Mouse (Mus musculus): ENCODE results near the gene Nodal. TPM values are rescaled to one million over a fixed set of nuclear protein-coding genes. Genes with fewer than 3 reads are reported as not detected.
"Not testable (repeated sequence)": the region's sequence is repeated elsewhere in the genome, so short reads cannot be mapped to it uniquely, and the experiment has no call there.

The Nodal gene
- polyA plus RNA-seq, 1 experiment from 2014 or later = 0.09 TPM

DNA sequence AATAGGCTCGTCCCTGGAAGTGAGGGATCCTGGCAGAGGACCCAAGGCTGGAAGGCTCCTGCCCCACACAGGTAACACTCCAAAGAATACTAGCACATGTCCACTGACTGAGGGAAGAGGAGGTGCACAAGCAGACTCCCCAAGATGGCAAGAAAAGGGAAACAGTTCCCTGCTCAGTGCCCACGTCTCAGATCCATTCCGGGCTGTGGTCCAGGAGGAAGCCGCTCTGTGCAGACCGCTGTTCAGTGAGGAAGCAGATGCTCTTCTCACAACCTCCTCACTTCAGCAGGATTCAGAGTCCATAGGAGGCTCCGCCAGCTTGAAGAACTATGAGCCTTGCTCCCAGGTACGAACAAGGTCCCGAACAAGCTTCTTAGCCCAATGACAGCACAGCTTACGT, 13.6 kb downstream of the Nodal start:
- Histone ChIP-seq H3K9ac (no peak overlapping the region), H3K4me3 (no peak overlapping the region), H3K4me1 (replicated peaks) (peaks cover 6% of the 10 kb centered on the region), H3K9me3 (replicated peaks) (no peaks in the 10 kb centered on the region), H3K27ac (no peak overlapping the region), H3K36me3 (peaks cover 45% of the 10 kb centered on the region), H3K4me2 (no peak overlapping the region), H3K27me3 (no peaks in the 10 kb centered on the region)
- no peak for ATAC-seq (replicated peaks; ENCODE audit: insufficient number of reproducible peaks, insufficient read depth, low FRiP score, low read depth)
- 91% methylated on average over 9 of the region's 9 CpGs for WGBS

DNA sequence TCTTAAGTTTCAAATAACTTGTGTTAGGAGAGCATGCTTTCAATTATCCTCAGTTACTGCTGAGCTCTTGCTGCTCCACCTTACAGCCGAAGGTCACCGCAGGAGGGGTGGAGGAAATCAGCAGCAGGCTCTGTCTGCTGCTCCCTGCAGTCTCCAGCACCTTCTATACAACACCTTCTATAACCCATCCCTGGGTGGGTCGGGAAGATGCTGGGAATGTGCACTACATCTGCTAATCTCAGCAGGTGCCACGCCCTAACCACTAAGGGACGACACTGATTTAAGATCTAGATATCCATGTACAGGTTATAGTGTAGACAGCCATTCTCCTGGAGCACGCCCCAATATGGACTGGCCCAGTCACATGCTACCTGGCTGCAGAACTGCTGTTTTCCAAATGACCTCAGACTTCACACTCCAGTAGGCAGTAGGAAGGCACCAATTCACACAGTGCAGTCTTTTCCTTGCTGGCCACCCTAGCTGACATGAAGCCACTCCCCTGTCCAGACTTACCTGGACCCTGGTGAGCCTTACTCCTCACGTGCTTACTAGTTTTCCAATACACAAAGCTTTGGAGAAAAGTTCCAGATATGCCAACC, 22.5 kb downstream of the Nodal start:
- peaks cover 31% of the 10 kb centered on the region for H3K4me1 ChIP-seq (replicated peaks)
- H3K4me3 ChIP-seq = no peak overlapping the region
- no peak overlapping the region for H3K4me2 ChIP-seq
- no peaks in the 10 kb centered on the region for H3K9me3 ChIP-seq (replicated peaks)
- ATAC-seq (replicated peaks; ENCODE audit: insufficient number of reproducible peaks, insufficient read depth, low FRiP score, low read depth) = no peak
- H3K27ac ChIP-seq = no peak overlapping the region
- H3K27me3 ChIP-seq = no peaks in the 10 kb centered on the region
- no peak overlapping the region for H3K9ac ChIP-seq
- 85% methylated on average over 7 of the region's 7 CpGs for WGBS
- no peaks in the 10 kb centered on the region for H3K36me3 ChIP-seq

DNA sequence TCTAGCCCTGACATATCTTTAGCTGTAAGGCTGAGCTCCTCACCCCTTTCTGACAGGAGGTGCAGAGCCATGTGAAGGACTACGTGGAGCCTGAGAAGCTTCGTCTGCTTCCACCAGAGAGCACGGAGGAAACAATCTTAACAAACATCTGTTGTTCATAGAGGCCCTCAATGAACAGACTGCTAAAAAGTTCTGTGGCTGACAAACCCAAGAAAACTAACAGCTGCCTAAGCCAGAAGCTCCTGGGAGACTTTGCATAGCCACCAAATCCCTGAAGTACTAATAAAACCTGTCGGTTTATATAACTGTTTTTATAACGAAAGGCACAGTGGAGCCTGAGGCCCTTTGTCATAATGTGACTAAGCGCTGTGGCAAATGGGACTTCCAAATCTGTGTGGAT, 25.7 kb downstream of the Nodal start:
- Histone ChIP-seq H3K9me3 (replicated peaks) (no peaks in the 10 kb centered on the region), H3K4me2 (no peak overlapping the region), H3K27ac (0 out of 2 replicates have a peak overlapping the region, but pooled peaks have one; percentile 7), H3K27me3 (no peaks in the 10 kb centered on the region), H3K4me1 (replicated peaks) (peaks cover 55% of the 10 kb centered on the region), H3K9ac (no peak overlapping the region), H3K4me3 (no peak overlapping the region), H3K36me3 (no peaks in the 10 kb centered on the region)
- no peak for ATAC-seq (replicated peaks; ENCODE audit: insufficient number of reproducible peaks, insufficient read depth, low FRiP score, low read depth)
- 60% methylated on average over 6 of the region's 6 CpGs for WGBS

DNA sequence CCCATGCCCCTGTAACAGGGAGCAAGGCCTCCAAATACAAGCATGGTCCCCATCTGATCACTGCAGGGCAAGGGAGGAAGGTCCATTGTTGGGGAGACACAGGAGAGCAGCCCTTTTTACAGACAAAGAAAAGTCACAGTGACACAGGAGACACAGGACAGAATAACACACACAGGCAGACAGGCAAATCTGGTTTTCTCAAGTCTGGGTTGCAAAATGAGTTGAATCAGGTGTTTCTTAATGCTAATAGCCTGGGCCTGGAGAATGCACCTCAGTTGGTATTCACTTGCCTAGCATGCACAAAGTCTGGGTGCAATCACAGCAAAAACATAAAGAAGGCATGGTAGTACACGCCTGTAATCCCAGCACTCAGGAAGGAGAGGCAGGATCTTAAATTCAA, 26.1 kb downstream of the Nodal start:
- H3K4me3 ChIP-seq = no peak overlapping the region
- no peak overlapping the region for H3K9ac ChIP-seq
- WGBS = 55% methylated on average over 1 of the region's 1 CpGs
- no peaks in the 10 kb centered on the region for H3K9me3 ChIP-seq (replicated peaks)
- no peaks in the 10 kb centered on the region for H3K36me3 ChIP-seq
- H3K4me2 ChIP-seq = no peak overlapping the region
- 0 out of 2 replicates have a peak overlapping the region, but pooled peaks have one; percentile 7 for H3K27ac ChIP-seq
- no peak for ATAC-seq (replicated peaks; ENCODE audit: insufficient number of reproducible peaks, insufficient read depth, low FRiP score, low read depth)
- H3K27me3 ChIP-seq = no peaks in the 10 kb centered on the region
- H3K4me1 ChIP-seq (replicated peaks) = peaks cover 59% of the 10 kb centered on the region

DNA sequence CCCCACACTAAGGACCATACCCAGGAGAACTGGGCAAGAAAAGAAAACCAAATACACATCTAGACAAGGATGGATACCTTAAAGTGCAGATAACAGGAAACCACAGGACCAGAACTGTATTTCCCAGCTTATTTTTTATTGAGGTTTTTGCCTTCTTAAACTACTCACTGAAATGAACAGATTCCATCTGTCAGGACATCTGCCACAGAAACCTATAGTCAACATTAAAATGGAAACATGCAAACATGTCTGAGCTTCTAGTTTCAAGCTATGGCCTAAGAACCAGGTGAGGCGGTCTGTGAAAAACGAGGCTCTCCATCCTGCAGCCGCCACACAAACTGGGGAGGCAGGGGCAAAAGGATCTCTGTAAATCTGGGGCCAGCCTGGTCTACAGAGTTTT, 27.2 kb downstream of the Nodal start:
- no peak for ATAC-seq (replicated peaks; ENCODE audit: insufficient number of reproducible peaks, insufficient read depth, low FRiP score, low read depth)
- Histone ChIP-seq H3K9ac (no peak overlapping the region), H3K4me3 (no peak overlapping the region), H3K4me2 (no peak overlapping the region), H3K36me3 (no peaks in the 10 kb centered on the region), H3K4me1 (replicated peaks) (peaks cover 69% of the 10 kb centered on the region), H3K27ac (no peak overlapping the region), H3K27me3 (no peaks in the 10 kb centered on the region), H3K9me3 (replicated peaks) (no peaks in the 10 kb centered on the region)
- WGBS = 82% methylated on average over 3 of the region's 3 CpGs

DNA sequence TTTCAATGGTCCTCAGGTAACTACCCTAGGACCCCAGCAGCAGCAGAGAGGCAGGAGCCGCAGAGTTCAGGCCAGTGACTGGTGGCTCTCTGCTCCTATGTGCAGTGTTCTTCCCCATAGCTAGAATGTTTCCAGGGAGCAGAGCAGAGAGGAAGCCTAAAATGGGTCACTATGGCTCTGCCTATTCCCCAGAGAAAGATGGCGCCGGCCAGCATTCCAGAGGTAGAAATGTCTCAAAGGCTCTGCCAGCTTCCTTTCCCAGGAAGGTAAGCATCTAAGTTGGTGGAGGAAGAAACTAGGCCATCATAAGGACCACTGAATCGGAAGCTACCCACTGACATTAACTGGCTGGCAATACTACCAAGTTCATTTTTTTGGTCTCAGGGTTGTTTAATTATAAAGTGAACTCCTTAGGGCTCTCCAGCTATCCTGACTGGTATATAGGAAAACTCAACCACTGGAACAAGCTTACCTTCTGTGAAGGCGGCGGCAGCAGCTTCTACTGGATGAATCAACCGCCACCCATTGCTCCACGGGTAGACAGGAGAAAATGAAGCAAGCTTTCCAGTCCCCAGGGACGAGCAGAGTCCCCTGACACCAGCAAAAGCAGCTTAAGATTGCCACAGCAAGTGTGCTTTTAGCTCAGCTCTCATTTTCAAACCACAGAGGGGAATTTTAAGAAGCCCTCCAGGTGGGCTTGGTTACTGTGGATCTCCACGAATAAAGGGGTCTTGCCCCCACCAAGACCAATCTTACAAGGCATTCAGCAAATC, 30.0 kb downstream of the Nodal start:
- H3K27me3 ChIP-seq = no peaks in the 10 kb centered on the region
- H3K4me2 ChIP-seq = no peak overlapping the region
- H3K4me1 ChIP-seq (replicated peaks) = peaks cover 76% of the 10 kb centered on the region
- H3K9ac ChIP-seq = no peak overlapping the region
- ATAC-seq (replicated peaks; ENCODE audit: insufficient number of reproducible peaks, insufficient read depth, low FRiP score, low read depth) = no peak
- WGBS = 83% methylated on average over 10 of the region's 10 CpGs
- H3K36me3 ChIP-seq = no peaks in the 10 kb centered on the region
- H3K4me3 ChIP-seq = no peak overlapping the region
- no peaks in the 10 kb centered on the region for H3K9me3 ChIP-seq (replicated peaks)
- 0 out of 2 replicates have a peak overlapping the region, but pooled peaks have one; percentile 3 for H3K27ac ChIP-seq

DNA sequence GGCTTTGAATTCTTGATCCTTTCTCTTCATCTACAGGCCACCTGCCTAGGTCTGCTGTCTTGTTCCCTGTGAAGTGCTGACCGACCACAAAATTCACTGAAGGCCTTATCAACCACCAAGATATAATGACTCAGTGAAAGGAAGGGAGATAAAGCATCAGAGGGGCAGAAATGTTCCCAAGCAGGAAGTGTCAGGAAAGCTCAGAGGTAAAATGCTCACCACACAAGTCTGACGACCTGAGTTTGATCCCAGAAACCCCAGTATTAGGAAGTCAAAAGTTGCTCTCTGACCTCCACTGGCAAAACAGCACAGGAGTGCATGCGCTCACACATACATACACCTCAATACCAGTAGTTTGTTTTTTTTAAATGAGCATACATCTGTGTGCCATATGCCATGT, 31.1 kb downstream of the Nodal start:
- H3K9me3 ChIP-seq (replicated peaks) = no peaks in the 10 kb centered on the region
- H3K27me3 ChIP-seq = no peaks in the 10 kb centered on the region
- no peak overlapping the region for H3K27ac ChIP-seq
- ATAC-seq (replicated peaks; ENCODE audit: insufficient number of reproducible peaks, insufficient read depth, low FRiP score, low read depth) = no peak
- H3K4me2 ChIP-seq = no peak overlapping the region
- no peaks in the 10 kb centered on the region for H3K36me3 ChIP-seq
- WGBS = 62% methylated on average over 3 of the region's 3 CpGs
- H3K4me3 ChIP-seq = no peak overlapping the region
- H3K4me1 ChIP-seq (replicated peaks) = peaks cover 66% of the 10 kb centered on the region
- no peak overlapping the region for H3K9ac ChIP-seq

DNA sequence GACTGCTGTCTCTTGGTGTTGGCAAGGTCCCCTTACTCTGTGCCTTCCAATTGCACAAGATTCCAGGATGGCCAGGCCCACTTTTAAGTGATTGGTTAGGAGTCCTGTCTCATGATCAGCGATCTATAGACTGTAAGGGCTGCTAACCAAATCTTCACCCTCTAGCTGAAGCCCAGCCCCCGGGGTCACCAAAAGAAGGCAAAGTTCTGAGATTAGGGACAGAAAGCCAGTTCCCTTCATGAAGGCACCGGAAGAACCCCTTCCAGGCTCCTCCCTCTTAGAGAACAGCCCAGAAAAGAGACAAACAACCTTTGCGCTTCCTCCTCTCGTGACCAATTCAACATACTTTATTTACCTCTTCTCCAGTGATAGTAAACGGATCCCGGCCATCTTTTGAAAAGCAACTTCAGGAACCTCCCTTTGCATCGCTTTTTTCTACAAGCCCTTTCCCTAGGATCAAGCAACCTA, 33.7 kb downstream of the Nodal start:
- Histone ChIP-seq H3K27me3 (no peaks in the 10 kb centered on the region), H3K9me3 (replicated peaks) (no peaks in the 10 kb centered on the region), H3K4me1 (replicated peaks) (peaks cover 45% of the 10 kb centered on the region), H3K4me3 (peak overlapping the region; percentile 97), H3K9ac (peak overlapping the region; percentile 90), H3K36me3 (no peaks in the 10 kb centered on the region), H3K4me2 (peak overlapping the region; percentile 87), H3K27ac (peak overlapping the region; percentile 83)
- WGBS = 2% methylated on average over 8 of the region's 8 CpGs
- no peak for ATAC-seq (replicated peaks; ENCODE audit: insufficient number of reproducible peaks, insufficient read depth, low FRiP score, low read depth)

DNA sequence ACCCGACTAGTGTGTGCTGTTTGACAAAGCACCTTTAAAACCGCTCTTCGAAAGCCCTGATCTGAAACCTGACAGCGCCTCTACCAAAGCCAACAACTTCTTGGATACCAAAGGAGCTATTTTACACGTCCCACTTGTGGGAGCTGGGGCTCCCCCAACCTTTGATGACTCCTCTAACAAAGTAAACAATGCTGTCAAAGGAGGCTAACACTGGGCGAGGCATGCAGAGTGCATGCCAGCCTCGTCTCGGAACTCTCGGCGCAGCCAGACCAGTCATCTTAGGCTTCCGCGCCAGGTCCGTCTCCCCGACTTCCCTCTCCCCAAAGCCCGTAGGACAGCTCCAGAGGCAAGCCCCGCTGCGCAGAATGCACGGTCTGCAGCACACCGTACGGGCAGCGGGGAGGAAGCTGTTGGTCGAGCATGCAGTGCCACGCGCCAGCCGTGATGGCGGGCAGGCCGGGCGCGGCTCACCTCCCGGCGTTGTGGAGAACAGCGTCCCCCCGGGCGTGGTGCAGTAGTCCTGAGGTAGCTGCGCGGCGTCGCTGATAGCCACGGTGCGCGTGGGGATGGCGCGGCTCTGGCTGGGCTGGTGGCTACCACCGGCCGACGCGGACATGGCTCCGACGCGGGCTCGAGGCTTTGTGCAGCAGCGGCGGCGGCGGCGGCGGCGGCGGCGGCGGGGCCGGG, 34.3 kb downstream of the Nodal start:
- Histone ChIP-seq H3K4me2 (peak overlapping the region; percentile 87), H3K9me3 (replicated peaks) (no peaks in the 10 kb centered on the region), H3K4me1 (replicated peaks) (peaks cover 43% of the 10 kb centered on the region), H3K9ac (peak overlapping the region; percentile 90), H3K36me3 (no peaks in the 10 kb centered on the region), H3K27ac (peak overlapping the region; percentile 83), H3K4me3 (peak overlapping the region; percentile 97), H3K27me3 (no peaks in the 10 kb centered on the region)
- WGBS = under 1% methylated on average over 56 of the region's 62 CpGs
- peak; percentile 42 for ATAC-seq (replicated peaks; ENCODE audit: insufficient number of reproducible peaks, insufficient read depth, low FRiP score, low read depth)

DNA sequence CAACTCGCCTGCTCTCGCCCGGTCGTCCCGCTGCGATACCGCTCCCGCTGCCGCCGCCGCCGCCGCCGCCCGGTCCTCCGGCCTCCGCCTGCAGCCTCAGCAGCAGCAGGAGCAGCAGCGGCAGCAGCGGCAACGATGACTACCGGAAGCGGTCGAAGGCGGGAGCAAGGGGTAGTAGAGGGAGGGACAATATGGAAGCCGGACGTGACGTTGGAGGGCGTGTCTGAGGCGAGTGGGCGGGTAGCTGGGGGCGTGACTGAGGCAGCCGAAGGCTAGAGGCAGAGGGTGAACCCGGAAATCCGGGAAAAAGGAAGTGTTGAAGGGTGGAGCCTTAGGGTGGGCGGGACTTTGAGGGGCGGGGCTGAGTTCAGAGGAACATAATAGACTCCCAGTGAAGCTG, 34.9 kb downstream of the Nodal start, which contains the start of gene Eif4ebp2:
Eif4ebp2 (minus strand) TSS at position 17 of the 400 bp plus-strand sequence.
- Histone ChIP-seq H3K4me3 (peak within 1 kb of the TSS; percentile 97), H3K27me3 (no peaks in the 10 kb centered on the region), H3K4me2 (peak within 1 kb of the TSS; percentile 87), H3K27ac (peak within 1 kb of the TSS; percentile 83), H3K9ac (peak within 1 kb of the TSS; percentile 90), H3K4me1 (replicated peaks) (peaks cover 38% of the 10 kb centered on the region), H3K36me3 (no peaks in the 10 kb centered on the region), H3K9me3 (replicated peaks) (no peaks in the 10 kb centered on the region)
- ATAC-seq (replicated peaks; ENCODE audit: insufficient number of reproducible peaks, insufficient read depth, low FRiP score, low read depth) = peak; percentile 99
- under 1% methylated on average over 36 of the region's 36 CpGs for WGBS

DNA sequence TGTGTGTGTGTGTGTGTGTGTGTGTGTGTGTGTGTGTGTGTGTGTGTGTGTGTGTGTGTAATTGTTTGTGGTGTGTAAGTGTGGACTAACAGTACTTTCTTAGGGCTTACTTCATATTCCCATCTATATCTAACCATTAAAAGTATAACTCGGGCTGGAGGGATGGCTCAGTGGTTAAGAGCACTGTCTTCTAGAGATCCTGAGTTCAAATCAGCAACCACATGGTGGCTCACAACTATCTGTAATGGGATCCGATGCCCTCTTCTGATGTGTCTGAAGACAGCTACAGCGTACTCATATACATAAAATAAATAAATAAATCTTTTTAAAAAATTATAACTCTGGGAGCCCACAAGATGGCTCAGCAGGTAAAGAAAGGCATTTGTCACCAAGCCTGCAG, 35.4 kb downstream of the Nodal start:
- H3K27me3 ChIP-seq; H3K36me3 ChIP-seq; H3K9ac ChIP-seq; ATAC-seq (replicated peaks; ENCODE audit: insufficient number of reproducible peaks, insufficient read depth, low FRiP score, low read depth); H3K9me3 ChIP-seq (replicated peaks); H3K27ac ChIP-seq; H3K4me3 ChIP-seq: not testable (repeated sequence)
- peak overlapping the region; percentile 87 for H3K4me2 ChIP-seq
- WGBS = 61% methylated on average over 3 of the region's 3 CpGs
- H3K4me1 ChIP-seq (replicated peaks) = peaks cover 33% of the 10 kb centered on the region
